Mouse (Mus musculus) embryonic fibroblast, embryonic 13.5 days (primary cell): Measurements from ENCODE around the gene Dip2c. TPM values are rescaled to one million over a fixed set of nuclear protein-coding genes. Genes with fewer than 3 reads are reported as not detected.
A peak's percentile ranks its signal among the peaks of the same experiment; 100 is the strongest.

Experiments
- H3K27ac ChIP-seq: 2 replicates; pipeline ENCODE4 v1.5.1; 2012; ENCODE audit warnings: low read length, control low read depth, inconsistent platforms; ENCODE audit not compliant: insufficient read depth
- H3K4me1 ChIP-seq: 2 replicates; pipeline ENCODE4 v1.6.1; 2011; ENCODE audit warnings: low read length; ENCODE audit not compliant: control insufficient read depth, insufficient read depth
- H3K4me3 ChIP-seq: 2 replicates; pipeline ENCODE4 v1.5.1; 2011; ENCODE audit warnings: mild to moderate bottlenecking, control low read depth, low read length; ENCODE audit not compliant: insufficient read depth
- CTCF ChIP-seq: IDR thresholded peaks from 2 replicates; pipeline ENCODE4 v1.5.1; 2011; ENCODE audit warnings: mild to moderate bottlenecking, control low read depth, low read length, moderate library complexity, borderline replicate concordance; ENCODE audit not compliant: insufficient read depth
- POLR2A ChIP-seq: IDR thresholded peaks from 2 replicates; pipeline ENCODE4 v1.6.1; 2011; ENCODE audit warnings: low read depth, mild to moderate bottlenecking, control low read depth, low read length, moderate library complexity
- polyA plus RNA-seq: library from polyadenylated mRNA; stranded (reverse); fragments of >200 nt; gene quantifications from 2 replicates; pipeline ENCODE4 v1.2.4, GENCODE M21; 2011; ENCODE audit warnings: low read depth; ENCODE audit not compliant: missing spikeins, insufficient read length

The Dip2c gene
- polyA plus RNA-seq, 1 experiment: 17.9 TPM

GRCm38 (mm10) chr13:9361457-9361856 is 85.1 kb downstream of the Dip2c start:
- Histone ChIP-seq H3K27ac (peak overlapping the region; percentile 47; the same call in 1 of the 2 replicates), H3K4me3 (no peak overlapping the region), H3K4me1 (no peaks in the 10 kb centered on the region)
- TF ChIP-seq CTCF (no peak), POLR2A (no peak)

GRCm38 (mm10) chr13:9371387-9371786 is 95.1 kb downstream of the Dip2c start:
- TF ChIP-seq CTCF: no peak
- TF ChIP-seq POLR2A: no peak
- no peak overlapping the region for H3K4me3 ChIP-seq
- no peaks in the 10 kb centered on the region for H3K4me1 ChIP-seq
- no peak overlapping the region for H3K27ac ChIP-seq

GRCm38 (mm10) chr13:9377130-9377529 is 100.8 kb downstream of the Dip2c start:
- H3K4me1 ChIP-seq: no peaks in the 10 kb centered on the region
- no peak overlapping the region for H3K4me3 ChIP-seq
- TF ChIP-seq CTCF (no peak), POLR2A (no peak)
- no peak overlapping the region for H3K27ac ChIP-seq

GRCm38 (mm10) chr13:9380740-9381410 is 104.5 kb downstream of the Dip2c start:
- TF ChIP-seq CTCF (no peak), POLR2A (no peak)
- Histone ChIP-seq H3K27ac (0 out of 2 replicates have a peak overlapping the region, but pooled peaks have one; percentile 34), H3K4me3 (no peak overlapping the region), H3K4me1 (no peaks in the 10 kb centered on the region)

GRCm38 (mm10) chr13:9388017-9388416 is 111.7 kb downstream of the Dip2c start:
- Histone ChIP-seq H3K4me3 (no peak overlapping the region), H3K4me1 (no peaks in the 10 kb centered on the region; the same call in 1 of the 2 replicates), H3K27ac (no peak overlapping the region)
- TF ChIP-seq CTCF: no peak

- Histone ChIP-seq H3K4me3 (no peak overlapping the region), H3K27ac (no peak overlapping the region), H3K4me1 (no peaks in the 10 kb centered on the region; the same call in 1 of the 2 replicates)
- TF ChIP-seq POLR2A: no peak
- TF ChIP-seq CTCF: no peak
Measured at GRCm38 (mm10) chr13:9389334-9389733, 113.0 kb downstream of the Dip2c start.

GRCm38 (mm10) chr13:9390204-9390804 is 114.0 kb downstream of the Dip2c start:
- Histone ChIP-seq H3K27ac (no peak overlapping the region), H3K4me1 (no peaks in the 10 kb centered on the region; the same call in 1 of the 2 replicates), H3K4me3 (no peak overlapping the region)
- TF ChIP-seq POLR2A (no peak), CTCF (no peak)

- H3K4me3 ChIP-seq: no peak overlapping the region
- TF ChIP-seq CTCF (no peak), POLR2A (no peak)
- no peaks in the 10 kb centered on the region; the same call in 1 of the 2 replicates for H3K4me1 ChIP-seq
- no peak overlapping the region for H3K27ac ChIP-seq
Measured at GRCm38 (mm10) chr13:9393470-9393869, 117.1 kb downstream of the Dip2c start.

- Histone ChIP-seq H3K4me3 (no peak overlapping the region), H3K27ac (no peak overlapping the region), H3K4me1 (no peaks in the 10 kb centered on the region; the same call in 1 of the 2 replicates)
- TF ChIP-seq CTCF (no peak), POLR2A (no peak)
Measured at GRCm38 (mm10) chr13:9395286-9395685, 119.0 kb downstream of the Dip2c start.

GRCm38 (mm10) chr13:9398846-9399245 is 122.5 kb downstream of the Dip2c start:
- Histone ChIP-seq H3K4me1 (no peaks in the 10 kb centered on the region), H3K27ac (no peak overlapping the region), H3K4me3 (no peak overlapping the region)
- no peak for TF ChIP-seq POLR2A
- no peak for TF ChIP-seq CTCF
